Mouse (Mus musculus): ENCODE measurements around the gene Gm17584.
"Not testable (repeated sequence)": the region's sequence is repeated elsewhere in the genome, so short reads cannot be mapped to it uniquely, and the experiment has no call there.

The Gm17584 gene

DNA sequence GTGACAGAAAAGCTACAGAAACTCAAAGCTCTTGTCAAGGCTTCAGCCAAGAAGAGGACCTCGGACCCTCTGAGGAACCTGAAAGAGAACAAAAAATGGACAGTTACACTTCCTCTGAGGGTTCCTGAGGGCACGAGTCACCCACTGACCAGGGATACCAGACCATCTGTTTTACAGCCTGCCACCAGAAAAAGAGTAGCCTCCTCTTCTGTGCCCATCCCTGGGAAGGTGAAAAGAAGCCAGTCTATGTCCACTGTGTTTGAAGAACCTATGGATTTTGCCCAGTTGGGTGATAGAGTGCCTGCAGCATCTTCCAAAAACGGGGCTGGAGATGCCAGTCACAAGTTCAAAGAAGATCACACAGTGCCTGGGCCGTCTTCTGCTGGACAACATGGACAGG, at the start of gene Gm17584:
TSS of gene Gm17584 (plus strand) at position 301 of the 400 bp plus-strand sequence.
- DNase-seq (ENCODE audit: inconsistent ontology term) = not testable (repeated sequence)
